Mouse (Mus musculus): Measurements from ENCODE around the gene Arl4a. TPM values are rescaled to one million over a fixed set of nuclear protein-coding genes. Genes with fewer than 3 reads are reported as not detected.

The Arl4a gene
- polyA plus RNA-seq, 1 experiment from 2014 or later: 90.7 TPM

DNA sequence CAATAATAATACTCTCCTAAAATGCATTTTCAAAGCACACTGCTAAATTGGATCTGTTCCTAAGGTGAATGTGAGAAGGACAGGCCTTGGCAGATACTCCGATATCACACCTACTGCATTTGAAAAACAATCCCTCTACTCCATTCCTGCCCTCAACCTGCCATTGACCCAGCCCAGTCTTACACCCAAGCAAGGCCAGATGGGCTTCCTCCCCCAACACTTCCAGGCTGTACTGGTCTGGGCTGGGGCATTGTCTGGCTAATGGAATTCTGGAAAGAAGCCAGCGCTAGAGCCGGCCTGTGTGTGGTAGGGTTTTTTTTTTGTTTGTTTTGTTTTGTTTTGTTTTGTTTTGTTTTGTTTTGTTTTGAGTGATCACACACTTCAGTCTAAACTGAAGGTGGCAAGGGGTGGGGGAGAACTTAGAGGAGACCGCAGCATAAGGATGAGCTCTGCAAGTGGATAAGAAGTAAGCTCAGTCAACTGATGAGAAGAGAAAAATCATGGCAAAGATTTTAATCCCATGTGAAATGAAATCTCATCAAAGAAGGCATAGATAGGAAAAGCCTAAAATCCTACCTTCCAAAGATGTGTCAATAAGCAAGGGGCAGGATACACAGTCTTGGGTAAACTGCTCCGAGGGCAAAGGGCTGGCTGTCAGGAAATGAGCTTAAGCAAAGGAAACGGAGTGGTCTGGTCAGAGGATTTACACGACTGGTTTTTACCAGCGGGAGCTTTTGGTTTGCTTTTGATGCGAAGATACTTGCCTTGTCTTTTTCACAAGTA, 39.6 kb downstream of the Arl4a start:
- no peak overlapping the region for H3K9ac ChIP-seq
- peaks cover 5% of the 10 kb centered on the region for H3K4me1 ChIP-seq
- no peak overlapping the region for H3K4me2 ChIP-seq (replicated peaks)
- 13% methylated on average over 9 of the region's 9 CpGs for WGBS
- H3K27me3 ChIP-seq: no peaks in the 10 kb centered on the region
- H3K4me3 ChIP-seq: no peak overlapping the region
- H3K36me3 ChIP-seq: no peaks in the 10 kb centered on the region
- H3K27ac ChIP-seq: no peak overlapping the region
- peak; percentile 88 for ATAC-seq (ENCODE audit: low FRiP score)
- H3K9me3 ChIP-seq (replicated peaks): no peaks in the 10 kb centered on the region

GRCm38 (mm10) chr12:39997651-39998050, 40.2 kb downstream of the Arl4a start:
- Histone ChIP-seq H3K36me3 (no peaks in the 10 kb centered on the region), H3K4me2 (replicated peaks) (no peak overlapping the region), H3K4me1 (peaks cover 5% of the 10 kb centered on the region), H3K9me3 (replicated peaks) (no peaks in the 10 kb centered on the region), H3K27ac (no peak overlapping the region), H3K4me3 (no peak overlapping the region), H3K9ac (no peak overlapping the region), H3K27me3 (no peaks in the 10 kb centered on the region)
- 22% methylated on average over 4 of the region's 4 CpGs for WGBS
- no peak for ATAC-seq (ENCODE audit: low FRiP score)

- ATAC-seq (ENCODE audit: low FRiP score): no peak
- 88% methylated on average over 5 of the region's 5 CpGs for WGBS
- H3K4me2 ChIP-seq (replicated peaks): no peak overlapping the region
Observed at GRCm38 (mm10) chr12:39996015-39996414, 41.8 kb downstream of the Arl4a start.

DNA sequence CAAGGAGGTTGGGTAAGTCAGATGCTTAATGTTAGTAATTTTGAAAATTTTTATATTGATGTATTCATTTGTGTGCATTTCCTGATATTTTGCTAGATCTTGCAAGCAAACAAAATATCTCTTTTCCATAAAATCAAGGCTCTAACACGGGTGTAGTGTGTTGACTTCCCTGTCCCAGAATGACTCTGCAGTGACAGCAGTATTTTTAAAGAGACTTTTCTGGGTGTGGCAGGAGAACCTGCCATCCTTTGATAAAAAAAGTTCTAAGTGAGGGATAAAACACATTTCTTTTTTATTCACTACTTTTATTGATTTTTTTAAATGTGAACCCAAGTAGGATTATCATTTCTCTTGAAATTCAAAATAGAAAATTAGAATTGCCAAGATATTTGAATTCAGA, 42.2 kb downstream of the Arl4a start:
- Histone ChIP-seq H3K9me3 (replicated peaks) (no peaks in the 10 kb centered on the region), H3K4me1 (peaks cover 5% of the 10 kb centered on the region), H3K36me3 (no peaks in the 10 kb centered on the region), H3K27ac (no peak overlapping the region), H3K27me3 (no peaks in the 10 kb centered on the region), H3K9ac (no peak overlapping the region), H3K4me2 (replicated peaks) (no peak overlapping the region), H3K4me3 (no peak overlapping the region)
- whole genome bisulfite sequencing: 61% methylated on average over 1 of the region's 1 CpGs
- ATAC-seq (ENCODE audit: low FRiP score): no peak

More at GRCm38 (mm10) chr12:39996015-39996414, 41.8 kb downstream of the Arl4a start:
- no peaks in the 10 kb centered on the region for H3K36me3 ChIP-seq
- H3K4me1 ChIP-seq: peaks cover 5% of the 10 kb centered on the region
- H3K9ac ChIP-seq: no peak overlapping the region
- no peaks in the 10 kb centered on the region for H3K9me3 ChIP-seq (replicated peaks)
- H3K27me3 ChIP-seq: no peaks in the 10 kb centered on the region
- H3K4me3 ChIP-seq: no peak overlapping the region
- H3K27ac ChIP-seq: no peak overlapping the region

DNA sequence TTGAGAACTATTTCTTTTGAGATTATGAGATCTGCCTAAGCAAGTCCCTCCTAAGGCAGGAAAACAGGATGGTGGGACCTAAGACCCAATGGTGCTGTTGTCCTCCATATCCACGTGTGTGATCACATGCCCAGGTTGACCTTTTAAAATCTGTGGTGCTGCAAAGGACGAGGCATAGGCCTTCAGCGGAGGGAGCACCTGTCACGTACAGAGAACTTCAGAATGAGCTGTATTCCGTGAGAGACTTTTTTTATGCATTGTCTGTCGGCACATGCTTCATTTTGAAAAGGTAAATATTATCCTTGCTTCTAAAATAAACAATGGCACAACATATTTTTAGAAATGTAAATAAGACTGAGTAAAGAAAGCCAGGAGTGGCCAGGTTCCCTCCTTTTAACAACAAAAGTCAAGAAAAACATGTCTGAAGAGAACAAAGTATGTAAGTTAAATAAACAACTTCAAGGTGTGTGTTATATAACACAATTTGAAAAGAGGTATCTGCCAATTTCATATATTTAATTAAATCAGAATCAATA, 45.0 kb downstream of the Arl4a start:
- 71% methylated on average over 6 of the region's 6 CpGs for WGBS

DNA sequence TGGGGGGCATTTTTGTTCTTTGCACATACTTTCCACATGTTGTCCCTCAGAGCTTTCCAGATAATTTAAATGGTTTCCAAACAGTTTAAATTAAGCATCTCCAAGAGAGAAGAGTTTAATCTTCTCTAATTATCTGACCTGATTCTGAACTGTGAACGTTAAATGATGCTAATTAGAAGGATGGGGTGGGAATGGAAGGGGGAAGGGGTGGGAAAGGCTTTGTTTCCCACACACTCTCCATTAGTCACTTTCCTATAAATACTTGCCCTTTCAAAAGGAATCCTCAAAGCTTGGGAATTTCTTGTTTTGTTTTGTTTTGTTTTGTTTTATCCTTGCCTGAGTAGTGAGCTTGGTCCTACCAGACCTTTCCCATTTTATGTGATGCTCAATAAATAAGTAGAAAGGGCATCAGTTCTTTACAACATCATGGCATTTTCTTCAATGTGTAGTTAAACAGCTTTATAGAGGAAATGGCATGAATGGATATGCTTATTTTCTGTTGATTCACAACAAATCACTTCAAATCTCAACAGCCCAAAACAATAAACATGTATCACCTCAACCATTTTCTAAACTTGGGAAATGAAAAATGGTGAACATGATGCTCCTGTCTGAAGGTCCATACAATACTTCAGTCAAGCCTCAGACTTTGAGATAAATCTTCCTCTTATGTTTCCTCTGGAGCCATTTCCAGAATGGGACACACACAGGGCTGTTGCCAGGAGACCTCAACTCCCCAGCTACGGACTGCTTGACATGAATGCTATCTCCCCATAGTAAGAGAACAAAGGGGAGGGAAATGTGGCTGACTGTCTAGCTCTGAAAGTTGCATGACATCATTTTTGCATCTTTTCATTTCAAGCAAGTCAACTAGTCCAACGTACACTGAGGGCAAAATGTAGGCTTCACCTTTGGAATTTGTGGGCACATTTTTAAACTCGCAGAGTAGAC, 46.7 kb downstream of the Arl4a start:
- 31% methylated on average over 4 of the region's 4 CpGs for WGBS

More for the DNA sequence above, 45.0 kb downstream of the Arl4a start:
- H3K27me3 ChIP-seq: no peaks in the 10 kb centered on the region
- no peak overlapping the region for H3K9ac ChIP-seq
- no peaks in the 10 kb centered on the region for H3K9me3 ChIP-seq (replicated peaks)
- H3K4me2 ChIP-seq (replicated peaks): no peak overlapping the region
- H3K4me1 ChIP-seq: no peaks in the 10 kb centered on the region
- H3K4me3 ChIP-seq: no peak overlapping the region
- no peaks in the 10 kb centered on the region for H3K36me3 ChIP-seq
- ATAC-seq (ENCODE audit: low FRiP score): no peak
- no peak overlapping the region for H3K27ac ChIP-seq

GRCm38 (mm10) chr12:39989136-39989535, 48.7 kb downstream of the Arl4a start:
- WGBS: 93% methylated on average over 4 of the region's 4 CpGs
- H3K4me2 ChIP-seq (replicated peaks): no peak overlapping the region
- ATAC-seq (ENCODE audit: low FRiP score): no peak
- H3K36me3 ChIP-seq: no peaks in the 10 kb centered on the region
- no peak overlapping the region for H3K4me3 ChIP-seq
- H3K9me3 ChIP-seq (replicated peaks): no peaks in the 10 kb centered on the region
- no peaks in the 10 kb centered on the region for H3K4me1 ChIP-seq
- H3K9ac ChIP-seq: no peak overlapping the region
- no peak overlapping the region for H3K27ac ChIP-seq
- H3K27me3 ChIP-seq: no peaks in the 10 kb centered on the region

More for the DNA sequence above, 46.7 kb downstream of the Arl4a start:
- H3K9me3 ChIP-seq (replicated peaks): no peaks in the 10 kb centered on the region
- no peak overlapping the region for H3K9ac ChIP-seq
- no peak overlapping the region for H3K4me3 ChIP-seq
- no peak overlapping the region for H3K4me2 ChIP-seq (replicated peaks)
- peak; percentile 88 for ATAC-seq (ENCODE audit: low FRiP score)
- H3K4me1 ChIP-seq: no peaks in the 10 kb centered on the region
- peak overlapping the region; percentile 55 for H3K27ac ChIP-seq
- H3K36me3 ChIP-seq: no peaks in the 10 kb centered on the region
- no peaks in the 10 kb centered on the region for H3K27me3 ChIP-seq

DNA sequence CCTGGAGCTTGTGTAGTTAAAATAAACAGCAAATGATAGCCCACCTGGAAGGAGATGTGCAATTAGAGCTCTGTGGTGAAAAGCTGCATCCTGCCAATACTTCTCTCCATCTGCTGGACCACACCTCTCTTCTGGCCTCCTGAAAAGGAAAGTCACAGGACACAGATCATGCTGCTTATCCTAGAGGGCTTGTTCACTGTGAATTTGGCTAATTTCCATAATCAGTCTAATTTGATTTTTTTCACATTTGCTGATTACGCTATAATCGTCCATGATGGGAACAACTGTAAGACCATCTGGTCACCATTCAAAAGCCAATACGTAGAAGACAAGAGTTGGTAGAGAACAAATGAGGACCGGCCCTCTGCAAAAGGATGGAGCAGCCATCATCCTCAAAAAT, 50.6 kb downstream of the Arl4a start:
- Histone ChIP-seq H3K27ac (no peak overlapping the region), H3K4me2 (replicated peaks) (no peak overlapping the region), H3K36me3 (no peaks in the 10 kb centered on the region), H3K9me3 (replicated peaks) (no peaks in the 10 kb centered on the region), H3K4me3 (no peak overlapping the region), H3K9ac (no peak overlapping the region), H3K4me1 (no peaks in the 10 kb centered on the region), H3K27me3 (no peaks in the 10 kb centered on the region)
- ATAC-seq (ENCODE audit: low FRiP score): no peak
- 84% methylated on average over 4 of the region's 4 CpGs for WGBS

DNA sequence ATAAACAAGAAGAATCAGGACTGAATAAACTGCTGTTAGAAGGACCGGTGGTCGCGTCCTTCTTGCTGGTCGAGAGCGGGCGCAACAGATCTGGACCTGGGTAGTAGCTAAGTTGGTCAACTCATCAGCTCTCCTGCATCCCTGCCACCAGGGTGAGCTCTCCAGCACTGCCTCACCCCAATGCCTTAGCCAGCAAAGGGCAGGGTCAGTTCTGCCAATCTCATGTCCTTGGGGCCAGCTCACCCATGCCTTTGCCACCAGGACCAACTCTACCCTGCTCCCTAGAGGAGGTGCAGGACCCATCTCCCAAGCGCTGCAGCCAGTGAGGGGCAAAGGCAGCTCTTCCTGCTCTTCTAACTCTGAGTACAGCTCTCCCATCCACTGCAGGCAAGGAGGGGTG, 52.2 kb downstream of the Arl4a start:
- H3K4me1 ChIP-seq: no peaks in the 10 kb centered on the region
- no peaks in the 10 kb centered on the region for H3K36me3 ChIP-seq
- no peak overlapping the region for H3K27ac ChIP-seq
- no peaks in the 10 kb centered on the region for H3K27me3 ChIP-seq
- no peak overlapping the region for H3K4me2 ChIP-seq (replicated peaks)
- ATAC-seq (ENCODE audit: low FRiP score): no peak
- no peaks in the 10 kb centered on the region for H3K9me3 ChIP-seq (replicated peaks)
- WGBS: 98% methylated on average over 7 of the region's 7 CpGs
- no peak overlapping the region for H3K9ac ChIP-seq
- no peak overlapping the region for H3K4me3 ChIP-seq

DNA sequence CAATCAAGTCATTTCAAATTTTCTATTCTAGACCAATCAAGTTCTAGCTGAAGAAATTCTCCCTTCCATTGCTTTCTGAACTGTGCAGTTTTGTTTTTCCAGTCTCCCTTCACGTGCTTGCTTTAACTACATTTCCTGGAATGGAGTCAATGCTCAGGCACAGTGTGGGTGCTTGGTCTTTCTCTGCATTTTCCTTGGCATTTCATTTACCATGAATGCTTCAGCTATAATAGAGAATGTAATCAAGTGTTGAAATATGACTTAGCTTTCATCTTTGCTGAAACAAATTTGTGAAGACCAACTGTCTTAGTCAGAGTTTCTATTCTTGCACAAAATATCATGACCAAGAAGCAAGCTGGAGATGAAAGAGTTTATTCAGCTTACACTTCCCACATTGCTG, 58.0 kb downstream of the Arl4a start:
- 80% methylated on average over 1 of the region's 1 CpGs for WGBS
- H3K9ac ChIP-seq: no peak overlapping the region
- H3K4me3 ChIP-seq: no peak overlapping the region
- peaks cover 12% of the 10 kb centered on the region for H3K4me1 ChIP-seq
- no peaks in the 10 kb centered on the region for H3K27me3 ChIP-seq
- no peak for ATAC-seq (ENCODE audit: low FRiP score)
- H3K9me3 ChIP-seq (replicated peaks): no peaks in the 10 kb centered on the region
- H3K27ac ChIP-seq: no peak overlapping the region
- no peaks in the 10 kb centered on the region for H3K36me3 ChIP-seq
- H3K4me2 ChIP-seq (replicated peaks): no peak overlapping the region

- no peak overlapping the region for H3K9ac ChIP-seq
- ATAC-seq (ENCODE audit: low FRiP score): no peak
- no peaks in the 10 kb centered on the region for H3K36me3 ChIP-seq
- no peak overlapping the region for H3K4me3 ChIP-seq
- peaks cover 17% of the 10 kb centered on the region for H3K4me1 ChIP-seq
- no peaks in the 10 kb centered on the region for H3K9me3 ChIP-seq (replicated peaks)
- no peak overlapping the region for H3K4me2 ChIP-seq (replicated peaks)
- WGBS: 95% methylated on average over 5 of the region's 5 CpGs
- H3K27ac ChIP-seq: no peak overlapping the region
- no peaks in the 10 kb centered on the region for H3K27me3 ChIP-seq
Observed at GRCm38 (mm10) chr12:39979066-39979465, 58.8 kb downstream of the Arl4a start.

- Histone ChIP-seq H3K27ac (no peak overlapping the region), H3K9me3 (replicated peaks) (no peaks in the 10 kb centered on the region), H3K4me3 (no peak overlapping the region), H3K36me3 (no peaks in the 10 kb centered on the region), H3K4me2 (replicated peaks) (no peak overlapping the region), H3K9ac (no peak overlapping the region), H3K4me1 (peaks cover 17% of the 10 kb centered on the region), H3K27me3 (no peaks in the 10 kb centered on the region)
- ATAC-seq (ENCODE audit: low FRiP score): no peak
- WGBS: 80% methylated on average over 8 of the region's 8 CpGs
Observed at GRCm38 (mm10) chr12:39977996-39978590, 59.7 kb downstream of the Arl4a start.

Data from hindbrain, embryonic 12.5 days (tissue).